Mouse (Mus musculus) lung, adult 2 months (tissue): ENCODE results near the gene Pcif1.

Experiments used
- CTCF ChIP-seq: fragments of 200-500 bp; IDR thresholded peaks from 2 replicates; pipeline ENCODE4 v1.5.1; 2011; ENCODE audit warnings: mild to moderate bottlenecking, low read length, control low read depth; ENCODE audit not compliant: insufficient read depth
- POLR2A ChIP-seq: fragments of 200-500 bp; IDR thresholded peaks from 2 replicates; pipeline ENCODE4 v1.6.1; 2011; ENCODE audit warnings: low read depth, mild to moderate bottlenecking, control low read depth, low read length, borderline replicate concordance; ENCODE audit errors: extremely low read depth

DNA sequence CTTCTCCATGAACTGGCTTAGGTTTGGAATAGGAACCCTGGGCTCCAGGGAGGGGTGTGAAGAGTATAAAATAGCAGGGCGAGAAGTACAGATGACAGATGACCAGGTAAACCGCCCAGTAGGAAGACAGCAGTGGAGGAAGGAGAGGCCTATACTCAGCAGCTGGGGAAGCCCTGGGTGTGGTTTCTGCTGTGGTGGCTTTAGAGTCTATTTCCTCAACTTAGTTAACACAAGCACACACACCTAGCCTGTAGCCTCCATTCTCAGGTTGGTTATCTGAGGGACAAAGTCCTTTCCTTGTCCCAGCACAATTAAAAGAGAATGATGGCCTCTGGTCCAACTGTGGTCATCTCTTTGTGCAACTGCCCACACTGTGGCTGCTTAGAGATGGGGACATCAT is 10.9 kb downstream of the Pcif1 start:
- TF ChIP-seq POLR2A (no peak), CTCF (no peak)
